Mouse (Mus musculus): ENCODE measurements around the gene Mup3. TPM values are rescaled to one million over a fixed set of nuclear protein-coding genes. Genes with fewer than 3 reads are reported as not detected.
"Not testable (repeated sequence)": the region's sequence is repeated elsewhere in the genome, so short reads cannot be mapped to it uniquely, and the experiment has no call there.

Gene Mup3
- polyA plus RNA-seq (2012; ENCODE audit: insufficient read depth, insufficient read length, low replicate concordance, missing spikeins): not detected in 2 replicates

- H3K4me1 ChIP-seq (ENCODE audit: control insufficient read depth, insufficient read depth, low read length): no peaks in the 10 kb centered on the region
- no peak within 1 kb of the TSS for H3K27ac ChIP-seq (ENCODE audit: insufficient read depth, low read depth, low read length)
- no peak for TF ChIP-seq POLR2A (IDR thresholded peaks at IDR 0.05; ENCODE audit: insufficient read depth, low read depth, low read length)
- no peak for TF ChIP-seq CTCF (IDR thresholded peaks at IDR 0.05; ENCODE audit: insufficient read depth, low read depth, low read length)
- H3K4me3 ChIP-seq (ENCODE audit: insufficient read depth, low read depth, low read length): no peak within 1 kb of the TSS
- 75% methylated on average over 2 of the region's 2 CpGs for WGBS
Measured at GRCm38 (mm10) chr4:62087241-62087640, at the start of gene Mup3. Gene Mup3 (minus strand): TSS chr4:62087342.

GRCm38 (mm10) chr4:62133706-62134105, 46.6 kb upstream of the Mup3 start:
- no peak overlapping the region for H3K27ac ChIP-seq (ENCODE audit: insufficient read depth, low read depth, low read length)
- WGBS: 43% methylated on average over 7 of the region's 7 CpGs
- no peak for TF ChIP-seq CTCF (IDR thresholded peaks at IDR 0.05; ENCODE audit: insufficient read depth, low read depth, low read length)
- no peak for TF ChIP-seq POLR2A (IDR thresholded peaks at IDR 0.05; ENCODE audit: insufficient read depth, low read depth, low read length)

GRCm38 (mm10) chr4:62103366-62103765, 16.2 kb upstream of the Mup3 start:
- H3K4me1 ChIP-seq (ENCODE audit: control insufficient read depth, insufficient read depth, low read length); H3K4me3 ChIP-seq (ENCODE audit: insufficient read depth, low read depth, low read length); H3K27ac ChIP-seq (ENCODE audit: insufficient read depth, low read depth, low read length): not testable (repeated sequence)
- 69% methylated on average over 2 of the region's 2 CpGs for WGBS

More at GRCm38 (mm10) chr4:62133706-62134105, 46.6 kb upstream of the Mup3 start:
- Histone ChIP-seq H3K4me1 (ENCODE audit: control insufficient read depth, insufficient read depth, low read length) (no peaks in the 10 kb centered on the region), H3K4me3 (ENCODE audit: insufficient read depth, low read depth, low read length) (no peak overlapping the region)

GRCm38 (mm10) chr4:62087953-62088352, 811 bp upstream of the Mup3 start:
- Histone ChIP-seq H3K27ac (ENCODE audit: insufficient read depth, low read depth, low read length) (no peak overlapping the region), H3K4me3 (ENCODE audit: insufficient read depth, low read depth, low read length) (no peak overlapping the region), H3K4me1 (ENCODE audit: control insufficient read depth, insufficient read depth, low read length) (no peaks in the 10 kb centered on the region)
- no peak for TF ChIP-seq POLR2A (IDR thresholded peaks at IDR 0.05; ENCODE audit: insufficient read depth, low read depth, low read length)
- no peak for TF ChIP-seq CTCF (IDR thresholded peaks at IDR 0.05; ENCODE audit: insufficient read depth, low read depth, low read length)
- 86% methylated on average over 2 of the region's 2 CpGs for WGBS

- H3K4me3 ChIP-seq (ENCODE audit: insufficient read depth, low read depth, low read length): no peak overlapping the region
- TF ChIP-seq CTCF (IDR thresholded peaks at IDR 0.05; ENCODE audit: insufficient read depth, low read depth, low read length): no peak
- no peak for TF ChIP-seq POLR2A (IDR thresholded peaks at IDR 0.05; ENCODE audit: insufficient read depth, low read depth, low read length)
- no peaks in the 10 kb centered on the region for H3K4me1 ChIP-seq (ENCODE audit: control insufficient read depth, insufficient read depth, low read length)
- H3K27ac ChIP-seq (ENCODE audit: insufficient read depth, low read depth, low read length): no peak overlapping the region
Measured at GRCm38 (mm10) chr4:62082755-62083154, 4.4 kb downstream of the Mup3 start.

GRCm38 (mm10) chr4:62075126-62075525, 12.0 kb downstream of the Mup3 start:
- TF ChIP-seq POLR2A (IDR thresholded peaks at IDR 0.05; ENCODE audit: insufficient read depth, low read depth, low read length) (no peak), CTCF (IDR thresholded peaks at IDR 0.05; ENCODE audit: insufficient read depth, low read depth, low read length) (no peak)
- 56% methylated on average over 3 of the region's 3 CpGs for WGBS
- no peak overlapping the region for H3K4me3 ChIP-seq (ENCODE audit: insufficient read depth, low read depth, low read length)
- no peaks in the 10 kb centered on the region for H3K4me1 ChIP-seq (ENCODE audit: control insufficient read depth, insufficient read depth, low read length)
- no peak overlapping the region for H3K27ac ChIP-seq (ENCODE audit: insufficient read depth, low read depth, low read length)

GRCm38 (mm10) chr4:62054780-62055179, 32.4 kb downstream of the Mup3 start:
- not testable (repeated sequence) for H3K4me1 ChIP-seq (ENCODE audit: control insufficient read depth, insufficient read depth, low read length); H3K27ac ChIP-seq (ENCODE audit: insufficient read depth, low read depth, low read length); H3K4me3 ChIP-seq (ENCODE audit: insufficient read depth, low read depth, low read length)
- WGBS: 89% methylated on average over 2 of the region's 2 CpGs

- not testable (repeated sequence) for H3K4me3 ChIP-seq (ENCODE audit: insufficient read depth, low read depth, low read length); H3K27ac ChIP-seq (ENCODE audit: insufficient read depth, low read depth, low read length); H3K4me1 ChIP-seq (ENCODE audit: control insufficient read depth, insufficient read depth, low read length)
- 78% methylated on average over 3 of the region's 3 CpGs for WGBS
Measured at GRCm38 (mm10) chr4:62054058-62054457, 33.1 kb downstream of the Mup3 start, which contains the start of gene Mup20. Gene Mup20 (minus strand): TSS chr4:62054158.

Other genes with a start within 250 kb of the Mup3 start
- not detected in 2 replicates for gene Mup20, start 33.2 kb downstream of the Mup3 start, polyA plus RNA-seq (2012; ENCODE audit: insufficient read depth, insufficient read length, low replicate concordance, missing spikeins)
- not detected in 2 replicates for gene Mup21, start 63.5 kb upstream of the Mup3 start, polyA plus RNA-seq (2012; ENCODE audit: insufficient read depth, insufficient read length, low replicate concordance, missing spikeins)
- gene Zfp37, start 143.7 kb upstream of the Mup3 start, polyA plus RNA-seq (2012; ENCODE audit: insufficient read depth, insufficient read length, low replicate concordance, missing spikeins): not detected in 2 replicates
- gene Slc31a2, start 175.2 kb upstream of the Mup3 start, polyA plus RNA-seq (2012; ENCODE audit: insufficient read depth, insufficient read length, low replicate concordance, missing spikeins): not detected in 2 replicates